14 mouse cellular contexts compared by ENCODE assay signal in genomic region chr13:18038814-18039213, GRCm38 (mm10).
"Had no signal": no experiment of that assay in that cellular context is flagged by ENCODE, and none has a peak within 500 bp of the region (broad histone marks: within the 10 kb centered on the region; RNA-seq: fewer than 3 reads in every experiment).

No protein-coding gene starts in this region.

- H3K9me3 ChIP-seq: kidney, embryonic 15.5 days; limb, embryonic 10.5 days; liver, embryonic 15.5 days; midbrain, embryonic 13.5 days; neural tube, embryonic 15.5 days had no signal

- H3K36me3 ChIP-seq: kidney, embryonic 15.5 days; limb, embryonic 10.5 days; liver, embryonic 15.5 days; midbrain, embryonic 13.5 days; neural tube, embryonic 15.5 days had no signal

- ATAC-seq: intestine, embryonic 16.5 days; midbrain, embryonic 13.5 days had no signal

- H3K4me3 ChIP-seq: kidney, embryonic 15.5 days; limb, embryonic 10.5 days; liver, embryonic 15.5 days; midbrain, embryonic 13.5 days; myocyte; neural tube, embryonic 15.5 days had no signal

- H3K9ac ChIP-seq: kidney, embryonic 15.5 days; liver, embryonic 15.5 days; midbrain, embryonic 13.5 days; neural tube, embryonic 15.5 days had no signal

- H3K4me2 ChIP-seq: kidney, embryonic 15.5 days; liver, embryonic 11.5 days; liver, embryonic 15.5 days; midbrain, embryonic 13.5 days; neural tube, embryonic 15.5 days had no signal

- H3K27ac ChIP-seq: kidney, embryonic 15.5 days; limb, embryonic 10.5 days; liver, embryonic 15.5 days; midbrain, embryonic 13.5 days; neural tube, embryonic 15.5 days; stomach, postnatal 0 days had no signal

- H3K4me1 ChIP-seq: kidney, embryonic 15.5 days; limb, embryonic 10.5 days; liver, embryonic 15.5 days; midbrain, embryonic 13.5 days; neural tube, embryonic 15.5 days had no signal

- H3K27me3 ChIP-seq: kidney, embryonic 15.5 days; liver, embryonic 15.5 days; midbrain, embryonic 13.5 days; neural tube, embryonic 15.5 days had no signal

- DNase-seq: kidney, postnatal 14 days; retina, postnatal 1 day; right cerebral cortex, postnatal 14 days; thymus, adult 18-20 months; thymus, postnatal 14 days had no signal
